Mouse (Mus musculus) mammary gland, adult 2 months (tissue): Measurements from ENCODE around the gene Cyp4a30b. TPM values are rescaled to one million over a fixed set of nuclear protein-coding genes. Genes with fewer than 3 reads are reported as not detected.

Experiments used
- polyA plus RNA-seq: library from polyadenylated mRNA; depleted of rRNA; stranded (reverse); fragments of >200 nt; gene quantifications from 2 replicates; pipeline ENCODE4 v1.2.3, GENCODE M21; 2012; ENCODE audit warnings: low replicate concordance; rRNA removed

The Cyp4a30b gene
- not detected in 2 replicates for polyA plus RNA-seq

DNA sequence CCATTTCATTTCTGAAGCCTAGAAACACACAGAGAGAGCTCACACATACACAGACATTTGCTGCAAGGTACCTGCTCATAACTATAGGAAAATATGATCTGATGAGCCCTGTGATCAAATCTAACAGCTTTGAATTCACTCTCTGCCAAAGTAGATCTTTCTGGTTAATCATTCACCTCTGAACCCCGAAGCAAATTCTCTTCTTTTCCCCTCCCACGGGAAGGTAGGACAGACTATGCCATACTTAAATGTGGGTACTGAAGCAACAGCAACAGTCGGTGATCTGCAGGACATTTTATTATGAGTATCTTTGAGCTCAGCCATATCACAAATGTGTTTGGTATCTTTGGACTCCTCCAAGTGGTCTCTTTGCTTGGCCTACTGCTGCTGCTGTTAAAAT, at the start of gene Cyp4a30b:
Cyp4a30b (plus strand) TSS at position 301 of the 400 bp plus-strand sequence.

DNA sequence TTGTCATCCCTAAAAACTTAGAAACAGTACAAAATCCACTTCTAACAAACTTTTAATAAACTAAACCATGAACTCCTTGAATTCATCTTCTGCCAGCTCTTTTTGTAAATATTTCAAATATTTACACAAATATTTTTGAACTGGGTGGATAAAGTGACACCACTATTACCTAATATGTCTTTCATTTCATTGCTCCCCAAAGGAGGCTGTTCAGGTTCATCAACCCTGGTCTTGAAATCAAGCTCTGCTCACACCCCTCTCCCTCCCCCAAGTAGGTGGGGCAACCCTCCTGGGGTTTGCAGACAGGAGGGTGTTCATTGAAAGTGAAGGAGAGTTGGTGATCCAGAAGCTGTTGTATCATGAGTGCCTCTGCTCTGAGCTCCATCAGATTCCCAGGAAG, 41.1 kb upstream of the Cyp4a30b start, which contains the start of gene Cyp4a12b:
Cyp4a12b (plus strand) TSS at position 301 of the 400 bp plus-strand sequence.

DNA sequence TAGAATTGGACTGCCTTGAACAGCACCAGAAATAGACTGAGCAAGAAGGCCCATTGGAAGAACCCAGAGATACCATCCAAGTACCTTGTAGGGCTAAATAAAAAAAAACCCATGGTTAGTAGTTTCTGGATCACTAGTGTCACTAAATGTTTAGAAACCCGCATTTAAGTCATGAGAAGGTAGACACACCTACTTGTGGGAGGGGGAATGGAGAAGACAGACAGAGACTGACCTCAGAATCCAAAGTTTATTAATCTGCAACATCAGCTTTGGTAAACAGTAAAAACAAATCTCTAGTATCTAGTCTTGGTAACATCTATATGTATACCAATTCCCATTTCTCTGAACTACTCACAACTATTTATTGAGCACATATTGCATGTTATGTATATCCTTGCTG, 43.6 kb downstream of the Cyp4a30b start, which contains the start of gene Cyp4a14:
Cyp4a14 (minus strand) TSS at position 142 of the 400 bp plus-strand sequence.

DNA sequence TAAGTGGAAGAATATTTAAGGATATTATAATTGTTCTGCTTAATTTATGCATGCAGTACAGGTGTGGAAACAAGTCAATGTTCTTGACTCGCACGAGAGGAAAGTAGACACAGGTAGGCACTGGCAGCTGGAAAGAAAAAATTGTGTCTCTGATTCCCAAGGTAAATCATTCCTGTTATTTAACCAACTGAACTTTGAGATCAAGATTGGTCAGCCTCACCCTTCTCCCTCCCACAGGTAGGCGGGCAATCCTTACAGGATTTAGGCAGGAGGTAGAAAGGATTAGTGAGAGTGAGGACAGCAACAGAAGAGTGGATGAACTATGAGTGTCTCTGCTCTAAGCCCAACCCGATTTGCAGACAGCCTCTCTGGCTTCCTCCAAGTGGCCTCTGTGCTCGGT, 65.6 kb downstream of the Cyp4a30b start, which contains the start of gene Cyp4a10:
Cyp4a10 (plus strand) TSS at position 265 of the 400 bp plus-strand sequence.

Other genes with a start within 250 kb of the Cyp4a30b start
- gene Cyp4a29, start 210.5 kb upstream of the Cyp4a30b start, polyA plus RNA-seq = not detected in 2 replicates
- gene Cyp4a12a, start 153.6 kb upstream of the Cyp4a30b start, polyA plus RNA-seq = 1.4 TPM in 1 of 2 replicates, not detected in the other
- 0.32 TPM in 1 of 2 replicates, not detected in the other for gene Cyp4a12b, start 41.0 kb upstream of the Cyp4a30b start, polyA plus RNA-seq
- gene Cyp4a14, start 43.5 kb downstream of the Cyp4a30b start, polyA plus RNA-seq = 0.53 TPM in 1 of 2 replicates, not detected in the other
- 1.3 and 1.9 TPM in 2 replicates for gene Cyp4a10, start 65.7 kb downstream of the Cyp4a30b start, polyA plus RNA-seq
- gene Cyp4a31, start 111.0 kb downstream of the Cyp4a30b start, polyA plus RNA-seq = 0.11 and 0.24 TPM in 2 replicates
- 0.17 TPM in 1 of 2 replicates, not detected in the other for gene Cyp4a32, start 148.4 kb downstream of the Cyp4a30b start, polyA plus RNA-seq
- gene Cyp4b1, start 195.1 kb downstream of the Cyp4a30b start, polyA plus RNA-seq = 84.3 and 145 TPM in 2 replicates